Mouse (Mus musculus): ENCODE results near the gene Gm11563.

DNA sequence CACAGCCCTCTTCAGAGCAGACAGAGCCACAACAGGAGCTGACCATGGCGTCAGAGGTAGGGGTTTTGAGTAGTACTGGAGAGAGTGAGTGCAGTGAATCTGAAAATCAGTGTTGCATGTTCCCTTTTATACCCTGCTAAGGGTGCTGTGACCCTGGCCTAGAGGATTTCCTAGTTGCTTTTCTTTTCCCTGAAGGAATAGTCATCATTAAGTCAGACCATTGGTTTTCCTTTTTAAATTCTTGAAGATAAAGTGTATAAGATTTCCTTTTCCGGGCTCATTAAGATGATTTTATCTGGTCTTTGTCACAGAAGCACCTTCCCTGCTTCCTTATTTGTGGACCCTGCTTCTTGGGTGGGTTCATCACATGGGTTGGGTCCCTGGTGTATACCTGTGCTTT is 8.6 kb downstream of the Gm11563 start, which contains the start of gene Gm11555:
- no peak for TF ChIP-seq CTCF (IDR thresholded peaks at IDR 0.05; ENCODE audit: borderline replicate concordance, extremely low read depth, insufficient read depth, insufficient read length)
- TF ChIP-seq POLR2A (IDR thresholded peaks at IDR 0.05; ENCODE audit: borderline replicate concordance, extremely low read depth, insufficient read depth, insufficient read length, poor library complexity, severe bottlenecking) = no peak

All from brain, embryonic 14.5 days (tissue).